Mouse (Mus musculus) lung, postnatal 10 days (tissue): ENCODE measurements around the gene Psmc5.
"Not testable (repeated sequence)": the region's sequence is repeated elsewhere in the genome, so short reads cannot be mapped to it uniquely, and the experiment has no call there.

Experiments used
- DNase-seq: peaks from one replicate; pipeline ENCODE4 v3.0.0; 2021

The Psmc5 gene

GRCm38 (mm10) chr11:106255685-106256451 is at the start of gene Psmc5, which contains the start of gene Ftsj3:
Gene Psmc5 (plus strand): TSS chr11:106256154.
Gene Ftsj3 (minus strand): TSS chr11:106256079.
- DNase-seq, result peak; percentile 99

DNA sequence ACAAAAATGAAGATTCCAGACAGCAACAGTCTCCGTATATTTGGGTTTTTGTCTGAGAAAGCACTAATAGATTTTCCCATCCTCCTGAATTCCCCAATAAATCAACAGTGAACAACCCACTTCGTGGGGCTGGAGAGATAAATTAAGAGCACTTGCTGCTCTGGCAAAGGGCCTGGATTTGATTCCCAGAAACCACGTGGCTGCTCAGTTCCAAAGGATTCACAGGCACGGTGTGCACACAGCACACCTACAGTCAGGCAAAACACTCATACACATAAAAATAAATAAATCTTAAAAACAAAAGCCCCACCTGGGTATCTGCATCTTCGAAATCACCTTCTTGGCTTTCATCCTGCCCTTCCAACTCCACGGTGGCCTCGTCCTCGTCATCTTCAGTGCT is 43.2 kb upstream of the Psmc5 start:
- no peak for DNase-seq

DNA sequence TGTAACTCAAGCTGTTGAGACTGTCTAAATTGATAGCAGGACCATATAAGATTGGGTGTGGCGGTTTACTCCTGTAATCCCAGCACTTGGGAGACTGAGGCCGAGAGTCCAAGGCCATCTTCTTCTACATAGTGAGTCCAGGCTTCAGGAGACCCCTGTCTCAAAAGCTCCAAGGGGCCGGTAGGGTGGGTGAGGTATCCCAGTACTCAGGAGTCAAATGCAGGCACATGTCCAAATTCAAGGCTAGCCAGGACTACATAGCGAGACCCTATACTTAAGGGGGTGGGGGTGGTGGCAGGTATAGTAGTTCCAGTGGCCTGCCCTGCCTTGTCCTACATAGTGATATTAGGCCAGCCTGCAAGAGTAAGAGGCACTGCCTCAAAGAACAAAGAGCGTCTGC is 41.1 kb upstream of the Psmc5 start:
- no peak for DNase-seq

- no peak for DNase-seq
These were observed 40.5 kb upstream of the Psmc5 start for GRCm38 (mm10) chr11:106215450-106215859.

GRCm38 (mm10) chr11:106215927-106216729 is 39.8 kb upstream of the Psmc5 start, which contains the start of gene Ccdc47:
Gene Ccdc47 (minus strand): TSS chr11:106216344.
- peak; percentile 97 for DNase-seq

DNA sequence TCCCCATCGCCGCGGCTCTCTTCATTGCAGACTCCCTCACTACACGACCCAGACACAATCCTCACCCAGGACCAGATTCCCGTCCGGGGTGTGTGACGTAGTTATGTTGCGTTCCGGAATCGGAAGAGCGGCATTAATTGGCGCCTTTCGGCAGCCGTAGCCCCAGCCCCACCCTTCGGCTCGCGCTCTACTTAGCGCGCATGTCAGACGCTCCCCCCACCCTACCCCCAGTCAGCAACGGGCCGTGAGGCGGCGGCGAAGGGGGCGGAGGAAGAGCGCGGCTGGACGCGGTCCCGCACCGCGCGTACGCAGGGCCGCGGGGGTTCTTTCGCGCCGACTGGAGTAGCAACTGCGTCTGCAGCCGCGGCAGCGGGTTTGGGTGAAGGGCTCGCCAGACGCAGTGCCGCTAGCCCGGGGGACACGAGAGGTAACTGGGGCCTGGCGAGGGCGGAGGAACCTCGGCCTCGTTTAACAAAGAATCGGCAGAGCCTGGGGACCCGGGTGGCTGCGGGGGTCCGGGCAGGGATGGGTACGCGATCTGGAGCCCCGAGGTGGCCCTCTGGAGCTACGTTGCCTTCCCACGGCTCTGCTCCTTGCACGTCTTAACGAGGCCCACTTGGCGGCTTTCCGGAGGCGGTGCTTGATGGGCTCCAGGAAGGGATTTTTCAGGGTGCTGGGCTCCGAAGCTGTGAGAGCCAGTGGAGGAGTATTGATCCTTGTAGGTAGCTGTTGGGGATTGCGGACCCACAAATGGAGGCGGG is 39.0 kb upstream of the Psmc5 start, which contains the start of gene Ddx42:
Ddx42 (plus strand) TSS at position 197 of the 761 bp plus-strand sequence.
- peak; percentile 96 for DNase-seq

- no peak for DNase-seq
These were observed 35.4 kb upstream of the Psmc5 start for GRCm38 (mm10) chr11:106220603-106221002.

DNA sequence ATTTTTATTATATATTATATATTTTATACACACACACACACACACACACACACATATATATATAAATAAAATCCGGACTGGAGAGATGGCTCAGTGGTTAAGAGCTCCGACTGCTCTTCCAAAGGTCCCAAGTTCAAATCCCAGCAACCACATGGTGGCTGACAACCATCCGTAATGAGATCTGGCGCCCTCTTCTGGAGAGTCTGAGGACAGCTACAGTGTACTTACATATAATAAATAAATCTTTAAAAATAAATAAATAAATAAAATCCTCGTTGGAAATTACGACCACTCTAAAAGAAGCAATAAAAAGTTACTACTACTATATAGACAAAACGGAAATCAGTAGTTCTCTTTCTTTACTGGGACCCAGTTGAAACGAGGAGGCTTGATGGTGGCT is 22.0 kb upstream of the Psmc5 start:
- DNase-seq, result not testable (repeated sequence)

DNA sequence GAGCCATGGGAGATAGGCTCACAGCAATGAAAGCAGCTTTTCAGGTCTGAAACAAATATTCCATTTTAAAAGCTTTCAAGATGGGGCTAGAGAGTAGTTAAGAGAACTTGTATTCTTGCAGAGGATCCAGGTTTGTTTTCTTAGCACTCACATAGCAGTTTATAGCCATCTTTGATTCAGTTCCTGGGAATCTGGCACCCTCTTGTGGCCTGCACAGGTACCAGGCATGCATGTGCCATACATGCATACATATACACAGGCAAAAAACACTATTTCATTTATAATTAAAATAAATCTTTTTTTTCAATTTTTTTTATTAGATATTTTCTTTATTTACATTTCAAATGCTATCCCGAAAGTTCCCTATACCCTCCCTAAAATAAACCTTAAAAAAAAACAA is 9.1 kb upstream of the Psmc5 start:
- no peak for DNase-seq

DNA sequence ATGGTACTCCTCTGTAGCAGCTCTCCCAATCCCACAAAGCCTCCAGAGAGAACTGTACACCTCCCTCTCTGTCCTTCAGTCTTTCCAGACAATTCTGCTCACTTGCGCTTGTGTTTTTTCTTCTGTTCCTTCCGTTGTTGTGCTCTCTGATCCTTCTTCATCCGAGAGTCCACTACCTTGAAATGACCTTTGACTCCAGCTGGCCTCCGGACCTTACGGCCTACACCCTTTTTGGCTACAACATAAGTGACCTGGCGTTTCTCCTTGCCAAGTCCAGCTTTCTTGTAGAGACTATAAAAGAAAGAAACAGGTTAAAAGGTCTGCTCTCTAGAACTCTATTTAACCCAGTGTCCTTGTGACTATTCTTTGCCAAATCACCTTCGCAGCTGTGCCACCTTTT is 6.6 kb upstream of the Psmc5 start:
- DNase-seq, result no peak

GRCm38 (mm10) chr11:106254767-106255166 is 1.2 kb upstream of the Psmc5 start:
- DNase-seq, result no peak

- no peak for DNase-seq
These were observed 780 bp upstream of the Psmc5 start for GRCm38 (mm10) chr11:106255174-106255573.

DNA sequence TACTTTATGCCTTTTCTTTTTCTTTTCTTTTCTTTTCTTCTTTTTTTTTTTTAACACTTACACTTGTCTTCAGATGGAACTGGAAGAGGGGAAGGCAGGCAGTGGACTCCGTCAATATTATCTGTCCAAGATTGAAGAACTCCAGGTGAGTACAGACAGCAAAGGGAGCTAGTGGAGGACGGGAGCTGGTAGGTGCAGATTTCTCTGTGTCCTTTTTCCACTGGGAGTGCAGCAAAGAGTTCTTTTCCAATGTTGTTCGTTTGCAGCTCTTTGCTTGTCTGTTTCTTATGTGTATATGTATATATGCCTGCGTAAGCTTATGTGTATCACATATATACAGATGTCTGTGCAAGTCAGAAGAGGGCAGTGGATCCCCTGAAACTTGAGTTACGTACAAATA is 821 bp downstream of the Psmc5 start:
- DNase-seq, result peak; percentile 66

- DNase-seq, result peak; percentile 44
These were observed 5.0 kb downstream of the Psmc5 start for GRCm38 (mm10) chr11:106260826-106261450.

DNA sequence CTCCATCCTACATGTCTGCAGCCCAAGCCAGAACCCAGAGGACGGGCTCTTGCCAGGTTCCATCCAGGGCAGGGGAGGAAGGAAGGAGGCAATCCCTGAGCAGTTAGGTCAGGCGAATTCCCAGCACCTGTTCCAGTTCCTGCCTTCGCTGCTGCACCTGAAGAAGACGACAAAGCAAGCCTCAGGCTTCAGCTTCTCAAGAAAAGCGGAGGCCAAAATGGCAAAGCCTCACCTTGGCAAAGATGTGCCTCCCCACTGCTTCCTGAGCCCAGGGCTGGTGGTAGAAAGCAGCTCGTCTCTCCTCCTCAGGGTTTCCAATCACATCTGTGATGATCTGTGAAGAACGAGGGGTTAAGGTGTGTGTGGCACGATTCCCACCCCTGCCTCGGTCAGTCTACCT is 8.0 kb downstream of the Psmc5 start:
- no peak for DNase-seq

DNA sequence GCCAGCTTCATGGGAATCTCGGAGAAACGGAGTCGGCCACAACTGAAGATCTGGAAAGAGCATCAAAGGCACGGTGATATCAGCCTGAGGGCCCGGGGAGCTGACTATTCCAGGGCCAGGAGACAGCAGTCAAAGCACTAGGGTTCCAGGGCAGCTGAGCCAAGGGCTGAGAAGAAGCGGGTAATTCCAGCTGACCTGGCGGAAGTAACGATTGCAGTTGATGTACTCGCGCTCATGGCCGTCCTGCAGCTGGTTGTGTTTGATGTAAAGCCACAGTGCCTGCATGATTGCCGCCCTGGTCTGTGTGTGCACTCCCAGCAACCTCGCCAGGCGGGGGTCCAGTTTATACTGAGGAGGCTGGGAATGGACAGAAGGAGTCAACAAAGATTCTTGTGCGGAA is 9.0 kb downstream of the Psmc5 start:
- no peak for DNase-seq

DNA sequence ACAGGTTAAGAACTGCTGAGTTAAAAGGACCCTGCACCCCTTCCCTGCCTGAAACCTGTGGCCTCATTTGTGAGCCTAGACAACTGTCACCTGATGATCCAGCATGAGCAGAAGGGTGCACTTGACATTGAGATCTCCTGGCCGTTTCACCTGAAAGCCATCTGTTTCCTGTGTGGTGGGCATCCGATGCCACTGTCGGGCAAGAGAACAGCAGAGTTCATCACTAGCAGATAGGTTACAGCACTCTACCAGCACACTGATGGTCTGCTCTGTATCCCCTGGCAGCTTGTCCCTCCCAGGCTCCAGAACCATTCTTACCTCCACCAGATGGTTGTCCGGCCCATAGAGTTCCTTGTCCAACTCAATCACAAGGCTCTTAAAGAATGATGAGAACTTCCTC is 9.6 kb downstream of the Psmc5 start:
- no peak for DNase-seq

DNA sequence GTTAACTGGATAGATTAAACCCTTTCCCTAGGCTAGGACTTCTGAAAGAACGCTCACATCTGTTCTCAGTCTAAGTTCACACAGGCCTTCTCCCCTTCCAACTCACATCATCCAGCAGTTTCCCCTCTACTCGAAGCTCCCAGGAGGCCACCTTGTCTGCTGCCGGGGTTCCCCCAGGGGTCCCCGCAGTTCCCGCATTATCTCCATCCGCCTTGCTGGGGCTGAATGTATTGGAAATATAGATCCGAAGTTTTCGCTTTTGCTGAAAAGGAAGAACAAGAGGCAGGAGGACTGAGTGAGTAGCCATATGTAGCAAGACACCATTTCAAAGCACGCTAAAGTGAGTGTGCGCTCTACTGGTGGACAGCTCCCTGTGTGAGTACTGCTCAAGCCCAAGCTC is 10.5 kb downstream of the Psmc5 start:
- DNase-seq, result no peak

DNA sequence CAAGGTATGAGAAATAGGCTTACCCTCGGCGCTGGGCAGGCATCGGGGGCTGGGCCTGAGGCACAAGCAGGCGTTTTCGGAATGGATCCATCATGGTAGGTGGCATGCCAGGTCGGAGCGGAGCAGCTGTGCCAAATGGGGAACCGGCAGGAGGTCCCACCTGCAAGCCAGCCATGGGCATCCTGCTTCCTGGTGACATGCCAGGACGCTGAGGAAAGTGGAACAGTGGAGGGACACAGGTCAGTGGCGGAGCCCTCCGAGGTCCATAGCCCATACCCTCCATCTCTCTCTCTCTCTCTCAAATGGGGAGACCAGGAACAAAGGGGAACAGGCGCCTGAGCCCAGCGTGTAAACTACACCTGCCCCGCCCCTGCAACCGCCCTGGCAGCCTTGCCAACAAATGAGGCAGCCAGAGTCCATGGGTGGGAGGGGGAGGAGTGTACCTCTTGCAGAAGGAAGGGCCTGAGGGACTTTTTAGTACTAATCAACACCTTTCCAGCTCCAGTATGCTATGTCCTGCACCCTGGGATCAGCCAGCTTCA is 11.4 kb downstream of the Psmc5 start:
- peak; percentile 62 for DNase-seq

GRCm38 (mm10) chr11:106267871-106268270 is 11.9 kb downstream of the Psmc5 start:
- DNase-seq, result no peak

GRCm38 (mm10) chr11:106268326-106269059 is 12.5 kb downstream of the Psmc5 start:
- peak; percentile 84 for DNase-seq

DNA sequence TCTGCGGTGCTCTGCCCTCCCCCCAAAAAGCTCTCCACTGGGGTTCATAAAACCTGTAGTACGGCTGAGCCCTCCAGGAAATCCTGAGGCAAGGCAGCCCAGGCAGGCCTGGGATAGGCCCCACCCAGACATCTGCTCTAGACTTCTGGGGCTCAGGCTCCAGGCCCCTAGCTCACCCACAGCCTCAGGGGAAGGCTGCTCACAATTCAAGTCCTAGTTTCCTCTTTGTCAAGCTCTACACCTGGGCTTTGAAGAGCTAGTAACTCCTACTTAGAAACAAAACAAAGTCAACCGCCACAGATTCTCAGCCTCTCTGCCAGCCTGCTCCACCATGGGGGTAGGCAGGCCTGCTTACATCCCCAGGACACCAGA is 13.1 kb downstream of the Psmc5 start:
- peak; percentile 55 for DNase-seq
